Mouse (Mus musculus) heart, postnatal 0 days (tissue): ENCODE measurements at regions not wholly inside any gene's neighbourhood (a gene's known extent, or its start where the extent isn't known, plus 50 kb on each side); places are given as distances from the start of the nearest gene placed in this dataset.

Experiments
- ATAC-seq: fragments of 200-750 bp; cut with Nextera tagmentation; 2 replicates; pipeline ENCODE4 v1.8.0; 2017; ENCODE audit warnings: low read depth, moderate number of reproducible peaks, moderate library complexity; ENCODE audit not compliant: insufficient read depth
- DNase-seq: peaks from one replicate; pipeline ENCODE4 v3.0.0-alpha.2; 2016; ENCODE audit warnings: low spot score
- H3K27ac ChIP-seq: fragments of 300-500 bp; sonication (generic); 2 replicates; pipeline ENCODE4 v1.5.1; 2014; ENCODE audit warnings: low read depth, mild to moderate bottlenecking
- H3K27me3 ChIP-seq: fragments of 300-500 bp; sonication (generic); 2 replicates; pipeline ENCODE4 v1.6.1; 2014; ENCODE audit warnings: low read length, mixed read lengths; ENCODE audit not compliant: control insufficient read depth, insufficient read depth
- H3K36me3 ChIP-seq: fragments of 300-500 bp; sonication (generic); replicated peaks from 2 replicates; pipeline ENCODE4 v1.6.1; 2014; ENCODE audit warnings: low read length, mixed read lengths; ENCODE audit not compliant: control insufficient read depth, insufficient read depth
- H3K4me1 ChIP-seq: fragments of 300-500 bp; sonication (generic); 2 replicates; pipeline ENCODE4 v1.6.1; 2014; ENCODE audit warnings: antibody characterized with exemption; ENCODE audit not compliant: control insufficient read depth, insufficient read depth
- H3K4me2 ChIP-seq: fragments of 300-500 bp; sonication (generic); 2 replicates; pipeline ENCODE4 v1.6.1; 2014; ENCODE audit warnings: low read depth, mild to moderate bottlenecking, low read length, moderate library complexity
- H3K4me3 ChIP-seq: fragments of 300-500 bp; sonication (generic); 2 replicates; pipeline ENCODE4 v1.5.1; 2014; ENCODE audit warnings: low read depth, low read length
- H3K9ac ChIP-seq: fragments of 300-500 bp; sonication (generic); replicated peaks from 2 replicates; pipeline ENCODE4 v1.6.1; 2014; ENCODE audit warnings: low read depth, low read length, mixed read lengths
- H3K9me3 ChIP-seq: fragments of 300-500 bp; sonication (generic); replicated peaks from 2 replicates; pipeline ENCODE4 v1.6.1; 2016; ENCODE audit warnings: low read length; ENCODE audit not compliant: control insufficient read depth
- CTCF ChIP-seq: IDR thresholded peaks from 2 replicates; pipeline ENCODE4 v1.5.1; 2016; ENCODE audit warnings: antibody characterized with exemption, control low read depth, low read depth
- EP300 ChIP-seq: IDR thresholded peaks from 2 replicates; pipeline ENCODE4 v1.6.1; 2016; ENCODE audit warnings: antibody characterized with exemption, low read depth
- WGBS: fragments of 180-500 bp; shearing (Covaris S2); extraction: QIAGEN DNeasy Blood & Tissue Kit; methylation state at CpG from one replicate; pipeline ENCODE4 v1.1.7; 2014; 5-methylcytosine and 5-hydroxymethylcytosine counted together

DNA sequence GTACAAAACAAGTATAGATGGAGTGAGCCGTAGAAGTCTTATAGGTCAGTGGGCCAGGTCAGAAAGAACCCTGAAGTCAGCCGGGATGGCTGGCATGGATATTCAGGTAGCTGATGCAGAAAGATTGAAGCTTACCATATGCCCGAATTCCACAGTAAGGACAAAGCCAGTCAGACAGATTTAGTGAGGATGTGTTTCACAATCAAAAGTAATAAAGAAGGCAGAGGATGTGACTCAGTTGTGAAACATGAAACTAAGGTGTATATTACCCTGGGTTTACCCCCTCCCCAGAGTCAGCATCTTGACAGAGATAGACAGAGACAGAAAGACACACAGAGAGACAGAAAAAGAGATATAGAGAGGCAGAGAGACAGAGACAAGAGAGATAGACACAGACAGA, 109.3 kb upstream of the Sgcd start:
- H3K9ac ChIP-seq, result no peak overlapping the region
- TF ChIP-seq EP300, result no peak
- TF ChIP-seq CTCF, result no peak
- no peak overlapping the region for H3K4me2 ChIP-seq
- no peaks in the 10 kb centered on the region for H3K27me3 ChIP-seq
- WGBS, result 62% methylated on average over 3 of the region's 3 CpGs
- H3K36me3 ChIP-seq, result no peaks in the 10 kb centered on the region
- H3K27ac ChIP-seq, result no peak overlapping the region
- DNase-seq (no peak), ATAC-seq (no peak)
- H3K4me3 ChIP-seq, result no peak overlapping the region
- no peaks in the 10 kb centered on the region for H3K9me3 ChIP-seq
- H3K4me1 ChIP-seq, result no peaks in the 10 kb centered on the region

DNA sequence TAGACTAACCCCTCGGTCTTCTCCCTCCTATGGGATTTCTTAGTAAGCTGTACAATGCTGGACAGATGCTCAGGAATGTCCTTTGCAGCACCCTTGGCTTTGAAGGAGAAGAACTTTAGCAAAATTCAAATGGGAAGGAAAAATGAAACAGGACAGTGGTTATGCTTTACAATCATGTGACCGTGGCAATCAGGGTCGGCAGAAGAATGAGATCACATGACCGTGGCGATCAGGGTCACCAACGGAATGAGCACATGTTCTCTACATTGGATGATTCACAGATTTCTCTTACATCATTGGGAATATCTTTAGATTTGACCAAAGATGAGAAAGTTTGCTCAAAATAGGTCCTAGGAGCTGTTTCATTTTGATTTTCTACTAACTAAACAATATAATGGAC, 108.7 kb upstream of the Sgcd start:
- WGBS, result 83% methylated on average over 6 of the region's 6 CpGs
- H3K4me2 ChIP-seq, result no peak overlapping the region
- H3K27ac ChIP-seq, result no peak overlapping the region
- DNase-seq (no peak), ATAC-seq (no peak)
- TF ChIP-seq CTCF (no peak), EP300 (no peak)
- H3K9me3 ChIP-seq, result no peaks in the 10 kb centered on the region
- H3K27me3 ChIP-seq, result no peaks in the 10 kb centered on the region
- H3K36me3 ChIP-seq, result no peaks in the 10 kb centered on the region
- H3K9ac ChIP-seq, result no peak overlapping the region
- H3K4me1 ChIP-seq, result no peaks in the 10 kb centered on the region
- H3K4me3 ChIP-seq, result no peak overlapping the region

DNA sequence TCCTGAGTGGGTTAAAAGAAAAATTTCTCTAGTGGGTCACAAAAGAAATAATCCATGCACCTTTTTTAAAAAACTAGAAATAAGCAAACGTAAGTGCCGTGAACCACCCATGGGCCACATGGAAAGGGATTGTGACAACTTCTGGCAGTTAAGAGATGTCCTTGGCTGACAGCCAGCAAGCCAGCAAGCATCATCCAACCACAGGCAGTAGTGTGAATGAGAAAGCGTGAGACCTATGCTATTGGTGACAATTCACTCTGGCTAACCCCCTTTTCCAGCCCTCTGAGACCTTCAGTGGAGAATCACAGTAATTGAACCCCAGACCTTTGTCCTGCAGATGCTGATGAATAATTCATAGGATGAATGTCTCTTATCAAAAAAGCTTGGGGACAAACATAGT, 78.3 kb upstream of the Sgcd start:
- Histone ChIP-seq H3K27me3 (no peaks in the 10 kb centered on the region), H3K9me3 (no peaks in the 10 kb centered on the region), H3K4me3 (no peak overlapping the region), H3K36me3 (no peaks in the 10 kb centered on the region), H3K27ac (no peak overlapping the region), H3K4me2 (no peak overlapping the region), H3K4me1 (no peaks in the 10 kb centered on the region), H3K9ac (no peak overlapping the region)
- no peak for TF ChIP-seq CTCF
- no peak for TF ChIP-seq EP300
- DNase-seq (no peak), ATAC-seq (no peak)
- WGBS, result 22% methylated on average over 3 of the region's 3 CpGs

DNA sequence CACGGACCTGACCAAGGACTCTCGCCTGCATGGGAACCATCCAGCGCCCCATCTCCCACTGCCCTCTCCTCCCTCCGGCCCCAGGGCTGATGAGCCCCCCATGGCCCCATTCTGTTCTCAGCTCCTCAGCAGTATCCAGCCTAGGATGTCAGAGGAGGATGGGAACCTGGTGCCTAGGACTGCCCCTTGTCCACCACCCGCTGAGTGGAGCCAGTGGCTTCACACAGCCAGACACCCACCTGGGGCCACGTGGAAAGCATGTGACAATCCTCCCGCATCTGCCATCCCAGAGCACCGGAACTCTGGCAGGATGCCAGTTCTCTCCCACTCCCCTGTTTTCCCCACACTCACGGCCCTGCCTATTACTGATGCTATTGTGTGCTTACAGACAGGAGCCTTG, 75.0 kb upstream of the Sgcd start:
- DNase-seq (no peak), ATAC-seq (no peak)
- no peak for TF ChIP-seq EP300
- TF ChIP-seq CTCF, result no peak
- H3K4me1 ChIP-seq, result no peaks in the 10 kb centered on the region
- no peak overlapping the region for H3K27ac ChIP-seq
- H3K27me3 ChIP-seq, result no peaks in the 10 kb centered on the region
- H3K9me3 ChIP-seq, result no peaks in the 10 kb centered on the region
- 72% methylated on average over 9 of the region's 9 CpGs for WGBS
- H3K36me3 ChIP-seq, result no peaks in the 10 kb centered on the region
- no peak overlapping the region for H3K4me3 ChIP-seq
- no peak overlapping the region for H3K9ac ChIP-seq
- H3K4me2 ChIP-seq, result no peak overlapping the region

DNA sequence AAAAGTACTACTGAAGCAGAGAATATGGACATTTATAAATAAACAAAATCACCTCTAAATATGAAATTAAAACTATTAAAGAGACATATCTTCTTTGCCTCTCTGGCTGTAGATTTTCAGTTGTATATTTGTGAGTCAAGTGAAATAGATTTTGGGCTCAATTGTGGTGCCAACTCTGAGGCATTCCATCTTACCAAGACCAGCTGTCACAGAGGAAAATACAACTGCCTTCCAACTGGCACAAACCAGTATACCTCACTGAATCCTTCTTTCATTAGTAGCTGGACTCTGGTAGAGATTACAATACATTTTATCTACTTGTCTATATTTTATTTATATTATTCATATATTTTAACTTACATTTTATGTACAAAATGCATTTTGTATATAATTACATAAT, 72.7 kb upstream of the Sgcd start:
- Histone ChIP-seq H3K4me2 (no peak overlapping the region), H3K9ac (no peak overlapping the region), H3K4me1 (no peaks in the 10 kb centered on the region), H3K36me3 (no peaks in the 10 kb centered on the region), H3K4me3 (no peak overlapping the region), H3K27me3 (no peaks in the 10 kb centered on the region), H3K27ac (no peak overlapping the region), H3K9me3 (no peaks in the 10 kb centered on the region)
- DNase-seq (no peak), ATAC-seq (no peak)
- no peak for TF ChIP-seq CTCF
- no peak for TF ChIP-seq EP300

DNA sequence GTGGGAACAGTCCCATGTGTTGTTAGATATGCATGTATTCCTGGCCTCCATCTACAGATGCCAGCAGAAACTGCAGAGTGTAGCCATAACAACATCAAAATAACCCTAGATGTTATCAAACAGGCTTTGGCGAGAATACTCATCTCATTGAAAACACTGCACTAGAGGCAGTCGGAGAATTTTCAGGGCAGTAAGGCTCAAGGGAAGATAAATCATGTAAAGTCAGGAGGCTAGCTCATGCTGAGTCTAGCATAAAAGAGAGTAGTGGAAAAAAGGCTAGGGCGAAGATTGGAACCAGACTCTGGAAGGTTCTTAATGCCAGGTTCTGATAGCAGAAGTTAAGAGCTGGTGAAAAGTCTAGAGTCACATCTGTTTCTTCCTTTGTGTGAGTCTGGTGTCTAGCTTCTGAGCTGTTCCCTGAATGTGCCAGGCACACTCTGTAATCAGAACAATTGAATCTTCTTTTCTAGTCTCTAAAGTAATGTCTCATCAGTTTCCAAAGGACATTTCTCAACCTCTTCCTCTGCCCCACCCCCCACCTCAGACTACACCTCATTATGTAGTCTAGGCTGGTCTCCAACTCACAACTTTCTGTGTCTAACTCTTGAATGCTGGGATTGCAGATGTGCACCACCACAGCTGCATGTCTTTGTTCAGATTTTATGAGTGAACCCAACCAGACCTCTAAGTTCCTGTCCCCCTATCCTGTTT, 62.5 kb upstream of the Sgcd start:
- no peak overlapping the region for H3K9ac ChIP-seq
- no peak overlapping the region for H3K4me3 ChIP-seq
- H3K4me2 ChIP-seq, result no peak overlapping the region
- no peaks in the 10 kb centered on the region for H3K36me3 ChIP-seq
- 60% methylated on average over 3 of the region's 3 CpGs for WGBS
- no peak overlapping the region for H3K27ac ChIP-seq
- TF ChIP-seq EP300, result no peak
- TF ChIP-seq CTCF, result no peak
- H3K9me3 ChIP-seq, result no peaks in the 10 kb centered on the region
- no peaks in the 10 kb centered on the region for H3K4me1 ChIP-seq
- ATAC-seq (no peak), DNase-seq (no peak)
- H3K27me3 ChIP-seq, result no peaks in the 10 kb centered on the region
